Mouse (Mus musculus): ENCODE data around the gene Rps6ka4. TPM values are rescaled to one million over a fixed set of nuclear protein-coding genes. Genes with fewer than 3 reads are reported as not detected.

Rps6ka4 gene
- polyA plus RNA-seq, 1 experiment from 2014 or later, result 7.0 TPM

DNA sequence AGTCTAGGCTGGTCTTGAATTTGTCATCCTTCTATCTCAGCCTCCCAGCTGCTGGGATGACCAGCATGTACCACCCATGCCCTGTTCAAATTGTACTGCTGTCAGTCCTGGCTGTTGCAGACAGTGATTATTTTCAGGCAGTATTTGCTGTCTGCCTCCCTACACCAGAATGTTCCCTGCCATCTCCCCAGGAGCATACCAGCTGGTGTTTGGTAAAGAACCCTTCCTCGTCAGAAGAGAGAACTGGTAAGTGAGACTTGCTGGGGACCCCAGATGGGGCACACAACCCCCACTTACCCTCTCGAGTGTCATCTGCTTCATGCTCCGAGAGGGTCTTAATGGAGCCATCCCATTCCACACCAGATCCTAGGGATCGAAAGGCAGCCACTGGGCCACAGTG, 5.6 kb upstream of the Rps6ka4 start:
- Histone ChIP-seq H3K4me3 (no peak overlapping the region), H3K27ac (no peak overlapping the region), H3K4me1 (replicated peaks) (peaks cover 14% of the 10 kb centered on the region), H3K9ac (no peak overlapping the region), H3K36me3 (no peaks in the 10 kb centered on the region), H3K27me3 (peaks cover 85% of the 10 kb centered on the region), H3K9me3 (no peaks in the 10 kb centered on the region), H3K4me2 (no peak overlapping the region)
- no peak for ATAC-seq (ENCODE audit: low FRiP score)
- 78% methylated on average over 4 of the region's 4 CpGs for WGBS

DNA sequence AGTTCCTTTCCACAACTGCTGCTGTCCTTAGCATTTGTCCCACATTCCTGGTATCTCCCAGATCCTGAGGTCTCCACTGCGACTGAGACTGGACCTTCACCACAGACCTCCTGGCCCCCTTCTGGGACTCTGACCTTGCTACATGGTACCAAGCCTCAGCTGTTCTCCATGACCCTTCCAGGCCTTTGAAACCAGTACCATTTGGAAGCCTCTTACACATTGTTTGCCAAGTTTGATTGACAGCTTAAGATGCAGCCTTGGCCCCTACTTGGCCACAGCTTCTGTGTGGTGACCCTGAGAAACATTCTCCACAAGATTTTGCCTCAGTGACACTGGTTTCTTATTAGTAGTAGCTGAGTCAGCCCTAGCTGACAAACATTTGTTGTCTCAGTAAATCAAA, 1.9 kb upstream of the Rps6ka4 start:
- no peak overlapping the region for H3K9ac ChIP-seq
- H3K4me2 ChIP-seq, result no peak overlapping the region
- ATAC-seq (ENCODE audit: low FRiP score), result no peak
- no peaks in the 10 kb centered on the region for H3K9me3 ChIP-seq
- peaks cover 90% of the 10 kb centered on the region for H3K27me3 ChIP-seq
- H3K36me3 ChIP-seq, result no peaks in the 10 kb centered on the region
- 54% methylated on average over 1 of the region's 1 CpGs for WGBS
- H3K4me1 ChIP-seq (replicated peaks), result peaks cover 23% of the 10 kb centered on the region
- H3K4me3 ChIP-seq, result no peak overlapping the region
- no peak overlapping the region for H3K27ac ChIP-seq

DNA sequence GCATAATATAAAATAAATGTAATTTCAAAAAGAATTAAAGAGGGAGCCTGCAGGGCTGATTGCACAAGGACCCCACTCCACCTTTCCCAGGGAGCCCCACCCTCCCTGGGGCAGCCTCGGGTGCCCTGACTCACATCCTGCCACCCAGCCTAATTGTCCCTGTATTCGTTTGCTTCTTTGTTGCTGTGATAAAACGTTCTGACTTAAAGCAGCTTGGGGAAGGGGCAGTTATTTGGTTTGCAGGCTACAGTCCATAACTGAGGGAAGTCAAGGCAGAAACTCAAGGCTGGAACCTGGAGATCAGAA, 809 bp upstream of the Rps6ka4 start:
- H3K9ac ChIP-seq, result no peak overlapping the region

DNA sequence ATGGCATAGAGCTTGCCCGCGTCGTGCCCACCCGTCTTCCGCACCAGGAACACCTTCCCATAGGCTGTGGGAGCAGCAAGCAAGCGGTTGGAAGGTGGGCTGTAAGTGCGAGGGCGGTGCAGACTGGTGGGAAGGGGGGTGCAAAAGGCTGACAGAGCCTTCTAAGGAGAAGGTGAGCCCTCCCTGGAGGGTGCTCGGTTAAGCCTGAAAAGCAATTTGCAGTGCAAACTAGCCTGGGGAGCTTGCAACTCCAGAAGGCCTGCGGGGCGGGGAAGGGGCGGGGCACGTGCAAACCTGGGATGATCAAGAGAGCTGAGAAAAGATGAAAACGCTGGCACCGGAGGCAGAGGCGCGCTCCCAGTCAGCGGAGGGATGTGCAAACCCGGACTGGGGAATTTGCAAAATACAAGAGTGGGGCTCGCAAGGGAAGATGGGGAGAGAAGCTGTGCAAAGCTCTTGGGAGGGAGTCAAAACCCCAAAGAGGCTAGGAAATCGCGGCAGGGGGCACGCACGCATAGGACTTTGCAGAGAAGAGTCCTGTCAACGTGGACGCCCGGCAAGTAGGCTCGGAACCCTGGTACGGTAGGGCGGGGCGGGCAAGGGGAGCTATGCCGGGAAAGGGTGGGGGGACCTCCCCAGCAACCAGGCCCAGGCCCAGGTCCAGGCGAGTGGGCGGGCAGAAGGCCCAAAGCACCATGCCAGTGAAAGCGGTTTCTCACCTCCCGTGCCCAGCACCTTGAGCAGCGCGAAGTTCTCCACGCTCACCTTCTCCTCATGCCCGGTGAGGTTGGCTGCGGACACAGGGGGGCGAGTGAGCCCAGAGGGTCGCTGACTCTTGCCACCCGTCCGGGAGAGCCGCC, 591 bp downstream of the Rps6ka4 start:
- H3K4me1 ChIP-seq (replicated peaks), result peaks cover 23% of the 10 kb centered on the region
- ATAC-seq (ENCODE audit: low FRiP score), result peak; percentile 56
- H3K27ac ChIP-seq, result no peak overlapping the region
- H3K9me3 ChIP-seq, result no peaks in the 10 kb centered on the region
- H3K36me3 ChIP-seq, result no peaks in the 10 kb centered on the region
- H3K4me3 ChIP-seq, result peak overlapping the region; percentile 55
- H3K27me3 ChIP-seq, result peaks cover 95% of the 10 kb centered on the region
- peak overlapping the region; percentile 94 for H3K4me2 ChIP-seq
- 1% methylated on average over 39 of the region's 46 CpGs for WGBS
- H3K9ac ChIP-seq, result peak overlapping the region; percentile 75

More for the DNA sequence above, 809 bp upstream of the Rps6ka4 start:
- WGBS, result 20% methylated on average over 3 of the region's 3 CpGs
- Histone ChIP-seq H3K4me3 (no peak overlapping the region), H3K36me3 (no peaks in the 10 kb centered on the region), H3K27me3 (peaks cover 90% of the 10 kb centered on the region), H3K4me2 (no peak overlapping the region), H3K4me1 (replicated peaks) (peaks cover 23% of the 10 kb centered on the region), H3K27ac (no peak overlapping the region), H3K9me3 (no peaks in the 10 kb centered on the region)
- ATAC-seq (ENCODE audit: low FRiP score), result no peak

DNA sequence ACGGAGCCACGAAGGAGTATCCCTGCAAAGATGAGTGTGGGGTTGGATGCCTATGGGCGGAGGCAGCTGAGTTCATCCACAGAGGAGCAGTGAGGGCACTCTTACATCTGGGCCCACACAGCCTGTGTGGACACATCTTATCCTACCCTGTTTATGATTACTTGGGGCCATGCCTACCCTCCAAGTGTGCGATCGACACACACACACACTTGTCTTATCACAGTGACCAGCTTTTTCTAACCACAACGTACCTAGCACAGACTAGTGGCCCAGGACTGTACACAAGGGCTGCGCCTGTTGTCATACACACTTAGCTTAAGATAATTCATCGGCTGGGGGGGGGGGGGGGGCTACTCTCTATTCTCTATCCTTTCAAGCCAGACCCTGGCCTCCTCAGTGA, 8.1 kb downstream of the Rps6ka4 start:
- H3K9ac ChIP-seq, result no peak overlapping the region
- 90% methylated on average over 8 of the region's 8 CpGs for WGBS
- H3K9me3 ChIP-seq, result no peaks in the 10 kb centered on the region
- H3K4me1 ChIP-seq (replicated peaks), result peaks cover 29% of the 10 kb centered on the region
- peaks cover 90% of the 10 kb centered on the region for H3K27me3 ChIP-seq
- H3K4me3 ChIP-seq, result no peak overlapping the region
- no peak for ATAC-seq (ENCODE audit: low FRiP score)
- H3K36me3 ChIP-seq, result no peaks in the 10 kb centered on the region
- no peak overlapping the region for H3K27ac ChIP-seq
- H3K4me2 ChIP-seq, result no peak overlapping the region

DNA sequence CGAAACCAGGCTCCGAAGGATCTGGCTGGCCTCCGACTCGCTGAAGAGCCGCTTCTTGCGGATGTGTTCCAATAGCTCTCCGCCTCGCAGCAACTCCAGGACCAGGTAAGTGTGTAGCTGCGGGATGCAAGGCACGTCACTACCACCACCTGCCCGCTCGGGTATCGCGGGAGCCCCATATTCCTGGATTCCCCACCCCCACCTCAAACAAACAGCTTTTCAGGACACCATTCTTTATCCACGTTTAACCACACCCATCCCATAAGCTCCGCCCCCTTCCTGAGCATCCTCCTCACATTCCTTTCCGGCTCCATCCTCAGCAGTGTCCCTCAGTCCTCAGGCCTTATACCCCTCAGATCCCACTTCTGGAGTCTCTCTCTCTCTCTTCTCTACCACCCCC, 9.1 kb downstream of the Rps6ka4 start:
- Histone ChIP-seq H3K4me3 (peak overlapping the region; percentile 42), H3K4me1 (replicated peaks) (peaks cover 29% of the 10 kb centered on the region), H3K9me3 (no peaks in the 10 kb centered on the region), H3K36me3 (no peaks in the 10 kb centered on the region), H3K27me3 (peaks cover 80% of the 10 kb centered on the region), H3K4me2 (peak overlapping the region; percentile 58), H3K27ac (no peak overlapping the region), H3K9ac (peak overlapping the region; percentile 70)
- WGBS, result 7% methylated on average over 17 of the region's 17 CpGs
- ATAC-seq (ENCODE audit: low FRiP score), result peak; percentile 50; the same call in 1 of the 2 replicates

DNA sequence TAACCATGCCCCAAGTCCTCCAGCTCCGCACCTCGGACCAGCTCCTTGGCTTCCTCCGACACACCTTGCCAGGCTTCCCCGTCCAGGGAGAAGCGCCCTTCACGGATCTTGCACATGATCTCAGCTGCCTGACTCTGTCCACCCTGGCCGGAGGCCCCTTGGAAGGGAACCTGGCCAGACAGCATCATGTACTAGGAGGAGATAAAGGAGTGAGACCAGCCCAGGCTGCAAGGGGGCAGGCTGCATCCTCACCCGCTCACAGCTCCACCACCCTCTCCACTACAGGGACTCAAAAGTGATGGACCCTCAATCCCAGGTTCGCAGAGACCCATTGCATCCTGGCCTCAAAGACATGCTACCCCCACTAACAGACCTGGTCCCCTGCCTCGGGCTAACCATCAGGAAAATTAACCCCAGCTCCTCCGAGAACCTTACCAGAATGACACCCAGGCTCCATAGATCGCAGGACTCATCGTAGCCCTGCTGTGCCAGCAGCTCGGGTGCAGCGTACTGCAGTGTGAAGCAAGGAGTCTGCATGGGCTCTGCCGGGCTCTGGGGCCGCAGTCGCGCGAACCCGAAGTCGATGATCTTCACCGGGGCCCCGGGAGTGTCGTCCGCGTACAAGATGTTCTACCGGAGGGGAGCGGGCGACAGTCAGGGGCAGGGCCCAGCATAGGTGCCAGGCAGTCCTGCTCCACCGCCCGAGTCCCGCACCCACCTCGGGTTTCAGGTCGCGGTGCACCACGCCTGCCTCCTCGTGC, 9.7 kb downstream of the Rps6ka4 start:
- Histone ChIP-seq H3K9me3 (no peaks in the 10 kb centered on the region), H3K36me3 (no peaks in the 10 kb centered on the region), H3K27ac (no peak overlapping the region), H3K9ac (peak overlapping the region; percentile 70), H3K4me3 (peak overlapping the region; percentile 42), H3K27me3 (peaks cover 74% of the 10 kb centered on the region), H3K4me2 (peak overlapping the region; percentile 58), H3K4me1 (replicated peaks) (peaks cover 29% of the 10 kb centered on the region)
- 5% methylated on average over 38 of the region's 38 CpGs for WGBS
- peak; percentile 40 for ATAC-seq (ENCODE audit: low FRiP score)

DNA sequence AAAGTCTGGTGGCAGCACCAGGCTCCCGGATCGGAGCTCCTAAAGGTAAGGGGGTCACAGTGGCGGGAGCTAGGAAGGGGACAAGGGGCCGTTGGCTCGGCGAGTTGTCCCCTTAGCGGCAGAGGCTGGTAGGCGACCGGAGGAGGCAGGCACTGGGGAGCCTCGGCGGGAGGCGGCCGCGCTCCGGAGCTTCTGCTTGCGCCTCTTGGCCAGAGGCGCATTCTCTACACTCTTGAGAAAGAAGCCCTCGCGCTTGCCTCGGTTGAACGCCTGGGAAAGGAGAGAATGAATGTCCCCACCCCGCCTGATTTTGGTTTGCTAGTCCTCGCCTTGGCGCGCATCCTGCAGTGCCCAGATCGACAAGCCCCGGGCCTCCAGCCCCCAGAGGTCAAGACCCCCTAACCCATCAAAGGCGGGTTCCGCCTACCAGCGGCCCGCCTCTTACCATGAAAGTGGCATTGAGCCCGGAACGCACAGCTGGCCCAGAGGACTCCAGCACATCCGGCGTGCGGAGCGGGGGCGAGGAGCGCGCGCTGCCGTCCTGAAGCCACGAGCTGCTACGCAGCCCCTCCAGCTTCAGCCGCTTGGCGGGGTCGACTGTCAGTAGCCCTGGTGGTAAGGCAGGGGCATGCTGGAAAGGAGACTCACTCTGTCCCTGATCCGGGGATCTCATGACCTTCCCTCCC, 10.4 kb downstream of the Rps6ka4 start:
- peaks cover 67% of the 10 kb centered on the region for H3K27me3 ChIP-seq
- peak overlapping the region; percentile 70 for H3K9ac ChIP-seq
- ATAC-seq (ENCODE audit: low FRiP score), result peak; percentile 31; the same call in 1 of the 2 replicates
- H3K36me3 ChIP-seq, result no peaks in the 10 kb centered on the region
- H3K4me1 ChIP-seq (replicated peaks), result peaks cover 29% of the 10 kb centered on the region
- H3K27ac ChIP-seq, result no peak overlapping the region
- H3K4me2 ChIP-seq, result peak overlapping the region; percentile 58
- peak overlapping the region; percentile 42 for H3K4me3 ChIP-seq
- H3K9me3 ChIP-seq, result no peaks in the 10 kb centered on the region
- 3% methylated on average over 48 of the region's 48 CpGs for WGBS

DNA sequence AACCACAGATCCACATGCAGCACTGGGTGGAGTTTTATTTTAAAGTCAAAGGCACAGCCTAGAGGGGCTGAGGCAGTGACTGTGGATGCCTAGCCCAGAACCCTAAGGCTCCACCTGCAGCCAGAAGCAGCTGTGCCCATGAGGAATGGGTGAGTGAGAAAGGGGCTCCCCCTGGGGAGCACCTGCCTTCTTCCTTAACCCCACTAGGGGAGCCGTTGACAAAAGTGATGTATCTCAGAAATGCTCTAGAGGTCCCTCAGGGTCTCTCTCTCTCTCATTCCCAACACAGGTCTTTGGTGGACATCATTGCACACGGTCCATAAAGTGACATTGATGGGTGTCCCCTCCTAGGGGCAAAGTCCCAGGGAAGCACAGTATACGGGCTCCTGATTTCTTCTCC, 11.4 kb downstream of the Rps6ka4 start:
- peak overlapping the region; percentile 58 for H3K4me2 ChIP-seq
- H3K4me1 ChIP-seq (replicated peaks), result peaks cover 29% of the 10 kb centered on the region
- H3K27ac ChIP-seq, result no peak overlapping the region
- ATAC-seq (ENCODE audit: low FRiP score), result no peak
- WGBS, result 11% methylated on average over 3 of the region's 3 CpGs
- H3K27me3 ChIP-seq, result peaks cover 63% of the 10 kb centered on the region
- no peaks in the 10 kb centered on the region for H3K36me3 ChIP-seq
- no peak overlapping the region for H3K9ac ChIP-seq
- H3K4me3 ChIP-seq, result no peak overlapping the region
- H3K9me3 ChIP-seq, result no peaks in the 10 kb centered on the region

DNA sequence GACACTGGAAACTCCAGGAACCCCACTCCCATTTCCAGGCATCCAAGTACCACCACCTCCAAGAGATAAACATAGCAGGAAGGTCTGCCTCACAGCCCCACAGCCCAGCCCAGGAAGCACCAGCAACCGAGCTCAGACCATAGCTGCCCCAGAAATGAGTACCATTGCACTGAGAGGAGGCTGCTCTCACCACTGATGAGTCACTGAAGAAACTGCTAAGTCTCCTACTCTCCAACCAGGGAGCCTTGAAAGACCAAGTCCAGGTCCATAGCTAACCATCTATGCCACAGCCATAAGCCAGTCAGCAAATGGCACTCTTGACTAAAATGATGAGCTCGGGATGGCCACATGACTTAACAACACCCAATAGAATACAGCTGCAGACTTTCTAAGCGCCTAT, 13.8 kb downstream of the Rps6ka4 start:
- Histone ChIP-seq H3K4me1 (replicated peaks) (peaks cover 28% of the 10 kb centered on the region), H3K4me3 (no peak overlapping the region), H3K4me2 (no peak overlapping the region), H3K9me3 (no peaks in the 10 kb centered on the region), H3K27me3 (peaks cover 44% of the 10 kb centered on the region), H3K36me3 (no peaks in the 10 kb centered on the region), H3K9ac (no peak overlapping the region), H3K27ac (no peak overlapping the region)
- 82% methylated on average over 3 of the region's 3 CpGs for WGBS
- no peak for ATAC-seq (ENCODE audit: low FRiP score)

DNA sequence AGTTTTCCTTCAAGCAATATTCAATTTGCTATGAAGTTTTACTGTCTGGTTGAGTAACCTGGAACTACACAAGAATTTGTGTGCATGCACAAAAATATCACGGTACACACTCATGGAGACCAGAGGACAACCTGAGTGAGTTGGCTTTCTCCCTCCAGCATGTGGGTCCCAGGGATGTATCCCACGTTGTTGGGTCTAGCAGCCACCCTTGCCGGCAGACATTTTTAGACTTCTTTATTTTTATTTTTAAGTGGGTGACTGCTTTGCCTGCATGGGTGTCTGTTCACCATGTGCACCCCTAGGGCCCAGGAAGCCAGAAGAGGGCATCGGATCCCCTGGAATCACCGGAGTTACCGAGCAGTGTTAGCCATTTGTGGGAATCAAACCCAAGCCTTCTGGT, 15.1 kb downstream of the Rps6ka4 start:
- no peak overlapping the region for H3K27ac ChIP-seq
- no peak for ATAC-seq (ENCODE audit: low FRiP score)
- 81% methylated on average over 6 of the region's 6 CpGs for WGBS
- H3K36me3 ChIP-seq, result no peaks in the 10 kb centered on the region
- H3K9ac ChIP-seq, result no peak overlapping the region
- peaks cover 16% of the 10 kb centered on the region for H3K4me1 ChIP-seq (replicated peaks)
- no peak overlapping the region for H3K4me3 ChIP-seq
- H3K27me3 ChIP-seq, result peaks cover 32% of the 10 kb centered on the region
- no peaks in the 10 kb centered on the region for H3K9me3 ChIP-seq
- no peak overlapping the region for H3K4me2 ChIP-seq

DNA sequence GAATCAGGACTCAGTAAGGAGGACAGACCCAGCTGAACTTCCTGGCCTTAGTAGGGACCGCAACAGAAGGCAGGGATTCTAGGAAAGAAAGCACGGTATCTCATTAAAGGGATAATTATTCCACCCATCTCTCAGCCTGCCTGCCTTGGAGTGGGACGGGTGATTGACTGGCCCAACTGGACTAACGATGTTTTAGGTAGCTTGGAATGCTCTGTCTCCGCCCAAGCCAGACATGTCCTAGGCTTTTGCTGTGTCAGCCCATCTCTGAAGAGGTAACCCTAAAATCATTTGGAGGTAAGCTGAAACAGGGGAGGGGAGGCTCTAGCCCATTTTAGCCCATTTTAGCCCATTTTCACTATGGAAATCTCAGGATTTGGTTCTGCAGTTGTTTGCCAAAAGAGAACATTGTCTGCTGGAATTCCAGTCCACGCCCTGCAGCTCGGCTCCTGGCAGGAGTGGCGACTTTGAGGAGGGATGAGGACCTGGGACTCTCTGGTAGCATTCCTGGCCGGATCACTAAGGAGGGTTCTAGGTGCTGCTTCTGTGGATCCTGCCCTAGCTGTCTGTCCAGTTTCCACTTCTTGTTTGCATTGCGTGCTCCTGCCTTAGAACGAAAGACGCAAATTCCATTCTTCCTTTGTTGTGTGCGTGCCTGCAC, 19.8 kb downstream of the Rps6ka4 start:
- 82% methylated on average over 13 of the region's 13 CpGs for WGBS

More for the DNA sequence above, 19.8 kb downstream of the Rps6ka4 start:
- Histone ChIP-seq H3K4me2 (no peak overlapping the region), H3K9ac (no peak overlapping the region), H3K27ac (no peak overlapping the region), H3K36me3 (no peaks in the 10 kb centered on the region), H3K4me1 (replicated peaks) (no peaks in the 10 kb centered on the region), H3K27me3 (0 out of 2 replicates have a peak, but pooled peaks cover 2% of the 10 kb centered on the region), H3K9me3 (no peaks in the 10 kb centered on the region), H3K4me3 (no peak overlapping the region)
- ATAC-seq (ENCODE audit: low FRiP score), result no peak

Measured in hindbrain, embryonic 13.5 days (tissue).